Mouse (Mus musculus) CH12.LX (cell line): ENCODE data around the gene Slc5a10. TPM values are rescaled to one million over a fixed set of nuclear protein-coding genes. Genes with fewer than 3 reads are reported as not detected.

Source experiments
- DNase-seq: peaks from one replicate; pipeline ENCODE4 v3.0.0-alpha.2; 2013; ENCODE audit errors: extremely low read depth
- H3K27ac ChIP-seq: 2 replicates; pipeline ENCODE4 v1.5.1; 2012; ENCODE audit warnings: low read depth, mild to moderate bottlenecking, control low read depth, moderate library complexity; ENCODE audit not compliant: insufficient read depth
- H3K27me3 ChIP-seq: replicated peaks from 2 replicates; pipeline ENCODE3; 2012; ENCODE audit warnings: inconsistent platforms
- H3K36me3 ChIP-seq, 2 experiments: replicated peaks in 1 of 2; 2 replicates each; pipeline versions ENCODE3 to v1.6.1; 2012; ENCODE audit warnings: inconsistent platforms in 1 of 2, low read length in 1 of 2, mild to moderate bottlenecking in 1 of 2, mixed read lengths in 1 of 2, moderate library complexity in 1 of 2; ENCODE audit not compliant: control insufficient read depth in 1 of 2, insufficient read depth in 1 of 2
- H3K4me1 ChIP-seq, 2 experiments: 2 replicates each; pipeline ENCODE4 v1.6.1; 2012; ENCODE audit warnings: inconsistent platforms in 1 of 2, moderate library complexity in 1 of 2; ENCODE audit not compliant: insufficient read depth in 2 of 2, control insufficient read depth in 1 of 2
- H3K4me2 ChIP-seq: 2 replicates; pipeline ENCODE4 v1.6.1; 2012; ENCODE audit warnings: low read depth, mild to moderate bottlenecking, control low read depth; ENCODE audit not compliant: poor library complexity, insufficient read depth, severe bottlenecking
- H3K4me3 ChIP-seq, 3 experiments: fragments of 150-350 bp in 1 of 3; sonication (generic) in 1 of 3; replicated peaks in 1 of 3; 2 replicates each; pipeline versions ENCODE3 to v1.5.1; 2011 to 2012; ENCODE audit warnings: low read depth in 2 of 3, low read length in 2 of 3, mild to moderate bottlenecking in 2 of 3, moderate library complexity in 2 of 3, control low read depth in 1 of 3, improper control_type of control experiment in 1 of 3, inconsistent platforms in 1 of 3, mixed read lengths in 1 of 3; ENCODE audit not compliant: poor library complexity in 1 of 3
- H3K79me2 ChIP-seq: replicated peaks from 2 replicates; pipeline ENCODE4 v1.6.1; 2012; ENCODE audit warnings: mild to moderate bottlenecking, moderate library complexity; ENCODE audit not compliant: control insufficient read depth, poor library complexity, insufficient read depth, severe bottlenecking; ENCODE audit errors: extremely low read depth
- H3K9ac ChIP-seq: 2 replicates; pipeline ENCODE4 v1.6.1; 2012; ENCODE audit warnings: low read depth, mild to moderate bottlenecking, control low read depth, moderate library complexity; ENCODE audit not compliant: insufficient read depth
- H3K9me3 ChIP-seq: replicated peaks from 2 replicates; pipeline ENCODE3; 2012; ENCODE audit warnings: low read length, inconsistent platforms, mixed read lengths
- BHLHE40 ChIP-seq: IDR thresholded peaks from 2 replicates; pipeline ENCODE4 v1.6.1; 2011; ENCODE audit warnings: mild to moderate bottlenecking, low read depth, low read length, improper control_type of control experiment
- CTCF ChIP-seq, 2 experiments: IDR thresholded peaks in 1 of 2; conservative IDR thresholded peaks in 1 of 2; 2 replicates each; pipeline ENCODE4 v1.5.1; 2011 to 2012; ENCODE audit warnings: low read depth in 2 of 2, low read length in 2 of 2, improper control_type of control experiment in 1 of 2, inconsistent platforms in 1 of 2, mild to moderate bottlenecking in 1 of 2, moderate library complexity in 1 of 2
- ELF1 ChIP-seq: IDR thresholded peaks from 2 replicates; pipeline ENCODE4 v1.6.1; 2014; ENCODE audit warnings: low read depth, mild to moderate bottlenecking, inconsistent platforms, low read length, improper control_type of control experiment
- EP300 ChIP-seq: IDR thresholded peaks from 2 replicates; pipeline ENCODE4 v1.6.1; 2011; ENCODE audit warnings: low read length, improper control_type of control experiment
- ETS1 ChIP-seq: conservative IDR thresholded peaks from 2 replicates; pipeline ENCODE4 v1.6.1; 2012; ENCODE audit warnings: low read depth, mild to moderate bottlenecking, inconsistent platforms, low read length, improper control_type of control experiment, moderate library complexity
- GABPA ChIP-seq: IDR thresholded peaks from 2 replicates; pipeline ENCODE4 v1.6.1; 2012; ENCODE audit warnings: low read depth, low read length, improper control_type of control experiment, inconsistent platforms; ENCODE audit not compliant: insufficient replicate concordance
- HCFC1 ChIP-seq: IDR thresholded peaks from 2 replicates; pipeline ENCODE4 v1.6.1; 2012; ENCODE audit warnings: low read depth, mild to moderate bottlenecking, inconsistent platforms, low read length, improper control_type of control experiment
- IRF4 ChIP-seq: IDR thresholded peaks from 2 replicates; pipeline ENCODE4 v1.6.1; 2014; ENCODE audit warnings: low read depth, mild to moderate bottlenecking, inconsistent platforms, low read length, improper control_type of control experiment
- JUND ChIP-seq: conservative IDR thresholded peaks from 2 replicates; pipeline ENCODE4 v1.6.1; 2011; ENCODE audit warnings: low read depth, low read length, improper control_type of control experiment
- KAT2A ChIP-seq: IDR thresholded peaks from 2 replicates; pipeline ENCODE4 v1.6.1; 2012; ENCODE audit warnings: low read length, improper control_type of control experiment, inconsistent platforms; ENCODE audit not compliant: insufficient replicate concordance
- MAFK ChIP-seq: IDR thresholded peaks from 2 replicates; pipeline ENCODE4 v1.6.1; 2011; ENCODE audit warnings: low read length, improper control_type of control experiment; ENCODE audit not compliant: insufficient replicate concordance
- MEF2A ChIP-seq: IDR thresholded peaks from 2 replicates; pipeline ENCODE4 v1.6.1; 2014; ENCODE audit warnings: low read depth, mild to moderate bottlenecking, inconsistent platforms, low read length, improper control_type of control experiment, borderline replicate concordance
- MXI1 ChIP-seq: IDR thresholded peaks from 2 replicates; pipeline ENCODE4 v1.6.1; 2011; ENCODE audit warnings: mild to moderate bottlenecking, low read depth, low read length, improper control_type of control experiment
- NRF1 ChIP-seq: IDR thresholded peaks from 2 replicates; pipeline ENCODE4 v1.6.1; 2014; ENCODE audit warnings: low read depth, mild to moderate bottlenecking, inconsistent platforms, low read length, improper control_type of control experiment, moderate library complexity
- RAD21 ChIP-seq: IDR thresholded peaks from 2 replicates; pipeline ENCODE4 v1.6.1; 2011; ENCODE audit warnings: low read depth, mild to moderate bottlenecking, low read length, improper control_type of control experiment, moderate library complexity
- SMC3 ChIP-seq: IDR thresholded peaks from 2 replicates; pipeline ENCODE4 v1.6.1; 2011; ENCODE audit warnings: low read depth, low read length, improper control_type of control experiment
- TBP ChIP-seq: conservative IDR thresholded peaks from 2 replicates; pipeline ENCODE4 v1.6.1; 2011; ENCODE audit warnings: low read depth, low read length, improper control_type of control experiment
- TCF12 ChIP-seq: IDR thresholded peaks from 2 replicates; pipeline ENCODE4 v1.6.1; 2014; ENCODE audit warnings: low read depth, mild to moderate bottlenecking, inconsistent platforms, low read length, improper control_type of control experiment
- UBTF ChIP-seq: IDR thresholded peaks from 2 replicates; pipeline ENCODE4 v1.6.1; 2012; ENCODE audit warnings: low read depth, mild to moderate bottlenecking, inconsistent platforms, low read length, improper control_type of control experiment, moderate library complexity
- USF1 ChIP-seq: IDR thresholded peaks from 2 replicates; pipeline ENCODE4 v1.6.1; 2014; ENCODE audit warnings: low read depth, mild to moderate bottlenecking, inconsistent platforms, low read length, improper control_type of control experiment
- USF2 ChIP-seq: conservative IDR thresholded peaks from 2 replicates; pipeline ENCODE4 v1.6.1; 2011; ENCODE audit warnings: low read depth, low read length, improper control_type of control experiment
- ZC3H11A ChIP-seq: IDR thresholded peaks from 2 replicates; pipeline ENCODE4 v1.6.1; 2012; ENCODE audit warnings: low read depth, mild to moderate bottlenecking, inconsistent platforms, low read length, improper control_type of control experiment
- ZKSCAN1 ChIP-seq: IDR thresholded peaks from 2 replicates; pipeline ENCODE4 v1.6.1; 2012; ENCODE audit warnings: low read depth, inconsistent platforms, low read length, improper control_type of control experiment, borderline replicate concordance
- ZMIZ1 ChIP-seq: IDR thresholded peaks from 2 replicates; pipeline ENCODE4 v1.6.1; 2012; ENCODE audit warnings: low read depth, mild to moderate bottlenecking, inconsistent platforms, low read length, improper control_type of control experiment
- dilution Hi-C: fragments of 300-500 bp; cut with MboI; formaldehyde crosslinking; loops from 2 replicates; pipeline ENCODE4 v1.14.3; 2020; ENCODE audit warnings: low sequenced_read_pairs; ENCODE audit not compliant: extremely low pct_unique_long_range_greater_than_20kb, extremely low pct_ligation_motif_present
- in situ Hi-C: fragments of 300-500 bp; cut with MboI; formaldehyde crosslinking; loops from 3 replicates; pipeline ENCODE4 v1.14.3; 2019; ENCODE audit warnings: low sequenced_read_pairs, low pct_ligation_motif_present, low pct_unique_long_range_greater_than_20kb, mixed read lengths
- polyA plus RNA-seq: library from polyadenylated mRNA; unstranded; fragments of >175 nt; gene quantifications from 2 replicates; pipeline ENCODE4 v1.2.1, GENCODE M21; 2012; ENCODE audit warnings: low read depth; ENCODE audit not compliant: insufficient read length
- total RNA-seq, 2 experiments: library from RNA; depleted of rRNA; stranded (reverse); fragments of 300-350 nt in 1 of 2; fragments of >200 nt in 1 of 2; gene quantifications; 2 replicates each; pipeline ENCODE4 v1.2.3; 2012 to 2014

The Slc5a10 gene
- total and polyA plus RNA-seq, 3 experiments, result 0.70 to 1.6 (median 1.4) TPM

DNA sequence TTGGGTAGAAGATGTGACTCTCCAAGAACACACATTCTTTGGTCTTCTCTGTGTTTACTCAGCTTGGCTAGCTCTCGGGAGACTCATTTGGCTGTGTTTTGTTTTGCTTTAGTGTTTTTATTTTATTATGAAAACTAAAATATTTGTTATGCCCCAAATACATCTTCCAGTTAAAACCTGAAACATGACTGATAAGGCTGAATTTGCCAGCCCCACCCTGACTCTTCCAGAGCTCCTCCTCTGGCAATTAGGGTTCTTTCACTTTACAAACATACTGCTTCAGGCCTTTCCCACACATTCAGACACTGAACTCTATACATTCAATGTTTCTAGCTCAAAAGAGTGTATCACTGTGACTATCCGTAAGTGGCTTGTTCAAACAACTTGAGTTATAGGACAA lies 36.5 kb upstream of the Slc5a10 start:
- dilution Hi-C loops, result no loop called here
- Histone ChIP-seq H3K4me3 (no peak overlapping the region), H3K4me2 (no peak overlapping the region), H3K4me1 (peaks cover 6 to 43% of the 10 kb centered on the region in 2 experiments; a peak in 3 of 4 replicates), H3K9ac (no peak overlapping the region), H3K79me2 (peaks cover 10% of the 10 kb centered on the region; the same call in 1 of the 2 replicates), H3K9me3 (no peaks in the 10 kb centered on the region), H3K27ac (no peak overlapping the region), H3K27me3 (no peaks in the 10 kb centered on the region)
- DNase-seq, result no peak
- in situ Hi-C loops, result no loop called here
- TF ChIP-seq ZC3H11A, result no peak
- no peak for TF ChIP-seq USF2
- TF ChIP-seq ETS1, result no peak
- no peak for TF ChIP-seq UBTF
- no peak for TF ChIP-seq MXI1
- no peak for TF ChIP-seq MAFK
- TF ChIP-seq GABPA, result no peak
- TF ChIP-seq BHLHE40, result no peak
- TF ChIP-seq TCF12, result no peak
- TF ChIP-seq CTCF (conservative IDR thresholded peaks at IDR 0.05 in 1 of 2, IDR thresholded peaks at IDR 0.05 in 1 of 2; ENCODE audit: low read depth in 2 of 2, low read length in 2 of 2), result no peak
- TF ChIP-seq, all 38 proteins: peak for 0
- H3K36me3 ChIP-seq, result peaks cover 38 to 70% of the 10 kb centered on the region in 2 experiments

GRCm38 (mm10) chr11:61751612-61752011 lies 31.0 kb upstream of the Slc5a10 start:
- in situ Hi-C loops (no loop called here), dilution Hi-C loops (no loop called here)
- peak; percentile 42 for TF ChIP-seq SMC3
- peak; percentile 59 for TF ChIP-seq RAD21
- peak; percentile 71 to 83 for TF ChIP-seq CTCF (conservative IDR thresholded peaks at IDR 0.05 in 1 of 2, IDR thresholded peaks at IDR 0.05 in 1 of 2; ENCODE audit: low read depth in 2 of 2, low read length in 2 of 2)
- no peak for TF ChIP-seq EP300
- no peaks in the 10 kb centered on the region for H3K9me3 ChIP-seq
- no peak overlapping the region for H3K4me2 ChIP-seq
- no peak overlapping the region for H3K9ac ChIP-seq
- H3K79me2 ChIP-seq, result no peaks in the 10 kb centered on the region; the same call in 1 of the 2 replicates
- no peak overlapping the region for H3K27ac ChIP-seq
- H3K36me3 ChIP-seq, result peaks cover 77 to 90% of the 10 kb centered on the region in 2 experiments
- no peak overlapping the region for H3K4me3 ChIP-seq
- no peaks in the 10 kb centered on the region for H3K27me3 ChIP-seq
- peaks cover 0 to 13% of the 10 kb centered on the region in 2 experiments; a peak in 1 of 4 replicates for H3K4me1 ChIP-seq
- peak; percentile 47 for DNase-seq

DNA sequence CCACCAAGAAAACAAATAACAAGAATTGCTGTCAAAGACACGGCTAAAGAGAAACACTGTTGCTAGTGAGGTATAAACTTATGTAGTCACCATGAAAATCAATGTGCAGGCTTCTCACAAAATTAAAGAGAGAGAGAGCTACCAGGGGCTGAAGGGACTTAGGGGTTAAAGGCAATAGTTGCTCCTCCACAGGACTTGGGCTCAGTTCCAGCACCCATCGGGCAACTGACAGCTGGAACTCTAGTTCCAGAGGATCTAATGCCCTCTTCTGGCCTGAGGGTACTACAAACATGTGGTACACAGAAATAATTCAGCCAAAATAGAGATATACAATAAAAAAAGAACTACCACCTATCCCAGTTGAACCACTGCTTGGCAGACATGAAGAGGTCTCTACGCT lies 26.5 kb upstream of the Slc5a10 start:
- Histone ChIP-seq H3K4me1 (peaks cover 0 to 7% of the 10 kb centered on the region in 2 experiments; a peak in 1 of 4 replicates), H3K4me3 (no peak overlapping the region), H3K9ac (no peak overlapping the region), H3K36me3 (peaks cover 69 to 93% of the 10 kb centered on the region in 2 experiments), H3K9me3 (no peaks in the 10 kb centered on the region), H3K79me2 (no peaks in the 10 kb centered on the region; the same call in 1 of the 2 replicates), H3K27ac (no peak overlapping the region), H3K27me3 (no peaks in the 10 kb centered on the region)
- in situ Hi-C loops, result no loop called here
- TF ChIP-seq ZMIZ1 (no peak), KAT2A (no peak), TBP (no peak), UBTF (no peak), SMC3 (no peak), ELF1 (no peak), EP300 (no peak), RAD21 (no peak), MAFK (no peak), TCF12 (no peak), ZKSCAN1 (no peak), IRF4 (no peak), MEF2A (no peak), USF1 (no peak), HCFC1 (no peak), NRF1 (no peak), JUND (no peak), GABPA (no peak)
- TF ChIP-seq, all 38 proteins: peak for 0
- dilution Hi-C loops, result no loop called here
- no peak for DNase-seq
- no peak overlapping the region for H3K4me2 ChIP-seq
